Mouse (Mus musculus) heart, adult 18-20 months (tissue): ENCODE measurements around the gene Hist1h2an. TPM values are rescaled to one million over a fixed set of nuclear protein-coding genes. Genes with fewer than 3 reads are reported as not detected.

Experiments
- microRNA-seq, 2 experiments: library from miRNA; unstranded; fragments of <30 nt; microRNA quantifications; one replicate each; pipeline ENCODE4 v1.2.0; 2022
- total RNA-seq, 2 experiments: library from RNA; stranded (reverse); gene quantifications; 2 replicates each; pipeline ENCODE4 v1.2.3; 2021

The Hist1h2an gene
- total RNA-seq, 2 experiments from 2014 or later: 1.0 to 5.3 TPM

Small RNA genes lying within 50 kb of the gene (microRNA-seq; reads per million reads assigned to microRNA genes)
- gene Gm19658 (0 reads per million in 2 experiments), gene Gm44346 (0 reads per million in 2 experiments), gene Gm44454 (0 reads per million in 2 experiments), gene Gm44466 (0 reads per million in 2 experiments)

Other genes with a start within 250 kb of the Hist1h2an start
- not detected for gene Olfr1366, start 244.4 kb downstream of the Hist1h2an start, total RNA-seq
- not detected for gene Olfr1535, start 227.3 kb downstream of the Hist1h2an start, total RNA-seq
- gene Olfr1364, start 205.5 kb downstream of the Hist1h2an start, total RNA-seq: not detected
- gene Olfr1362, start 173.2 kb downstream of the Hist1h2an start, total RNA-seq: not detected
- gene Olfr11, start 144.7 kb downstream of the Hist1h2an start, total RNA-seq: not detected
- not detected for gene Olfr1361, start 123.8 kb downstream of the Hist1h2an start, total RNA-seq
- not detected for gene Olfr1360, start 109.8 kb downstream of the Hist1h2an start, total RNA-seq
- gene Olfr1359, start 89.1 kb downstream of the Hist1h2an start, total RNA-seq: not detected
- 10 to 100 TPM in 1 of 2 experiments, 1 to 10 TPM in 1; 7.7 to 11.5 TPM for gene Hist1h2bl, start 71.1 kb downstream of the Hist1h2an start, total RNA-seq
- 10 to 100 TPM in 1 of 2 experiments, 1 to 10 TPM in 1; 4.0 to 15.4 TPM for gene Hist1h2ai, start 70.8 kb downstream of the Hist1h2an start, total RNA-seq
- 10 to 100 TPM; 11.0 to 14.3 TPM for gene Hist1h3h, start 69.6 kb downstream of the Hist1h2an start, total RNA-seq
- gene Hist1h2bm, start 65.2 kb downstream of the Hist1h2an start, total RNA-seq: 1 to 10 TPM; 2.0 to 3.6 TPM
- 1 to 10 TPM; 1.9 to 3.4 TPM for gene Hist1h4j, start 52.2 kb downstream of the Hist1h2an start, total RNA-seq
- 10 to 100 TPM; 39.5 to 45.0 TPM for gene Hist1h4k, start 36.7 kb downstream of the Hist1h2an start, total RNA-seq
- gene Hist1h2ak, start 33.4 kb downstream of the Hist1h2an start, total RNA-seq: 1 to 10 TPM; 2.5 to 4.6 TPM
- gene Hist1h2bn, start 33.1 kb downstream of the Hist1h2an start, total RNA-seq: 1 to 10 TPM; 4.3 to 4.8 TPM
- 1 to 10 TPM; 3.5 to 4.0 TPM for gene Hist1h1b, start 6.6 kb downstream of the Hist1h2an start, total RNA-seq
- gene Hist1h3i, start 3.8 kb downstream of the Hist1h2an start, total RNA-seq: 10 to 100 TPM; 10.2 to 11.2 TPM
- gene Hist1h2bp, start 243 bp upstream of the Hist1h2an start, total RNA-seq: 1 to 10 TPM; 3.3 to 4.2 TPM
- 10 to 100 TPM; 27.9 to 31.1 TPM for gene Hist1h2bq, start 23.0 kb upstream of the Hist1h2an start, total RNA-seq
- gene Hist1h2ao, start 23.2 kb upstream of the Hist1h2an start, total RNA-seq: 1 to 10 TPM in 1 of 2 experiments, not detected in 1; 1.4 TPM
- gene Hist1h4m, start 24.5 kb upstream of the Hist1h2an start, total RNA-seq: 10 to 100 TPM; 41.7 to 58.7 TPM
- 1 to 10 TPM; 4.7 to 9.4 TPM for gene Hist1h4n, start 45.0 kb upstream of the Hist1h2an start, total RNA-seq
- gene Hist1h2ap, start 46.3 kb upstream of the Hist1h2an start, total RNA-seq: 10 to 100 TPM; 11.6 to 12.2 TPM
- gene Hist1h2br, start 46.5 kb upstream of the Hist1h2an start, total RNA-seq: 10 to 100 TPM; 28.3 to 30.7 TPM
- 1 to 10 TPM in 1 of 2 experiments, under 1 TPM in 1; 0.67 to 1.3 TPM for gene Zfp184, start 157.9 kb upstream of the Hist1h2an start, total RNA-seq
- not detected for gene Pom121l2, start 194.0 kb upstream of the Hist1h2an start, total RNA-seq
- gene Prss16, start 222.5 kb upstream of the Hist1h2an start, total RNA-seq: not detected
- 10 to 100 TPM; 10.9 to 12.6 TPM for gene Hist1h2ah, start 248.3 kb upstream of the Hist1h2an start, total RNA-seq
- 10 to 100 TPM; 15.2 to 16.5 TPM for gene Hist1h2bk, start 248.7 kb upstream of the Hist1h2an start, total RNA-seq